Mouse (Mus musculus) hindbrain, embryonic 14.5 days (tissue): ENCODE results near the gene Alkbh4. TPM values are rescaled to one million over a fixed set of nuclear protein-coding genes. Genes with fewer than 3 reads are reported as not detected.
"Not testable (repeated sequence)": the region's sequence is repeated elsewhere in the genome, so short reads cannot be mapped to it uniquely, and the experiment has no call there.

Source experiments
- ATAC-seq: fragments of 200-750 bp; cut with Nextera tagmentation; 2 replicates; pipeline ENCODE4 v1.8.0; 2017; ENCODE audit warnings: moderate number of reproducible peaks, mild to moderate bottlenecking, moderate TSS enrichment, moderate library complexity; ENCODE audit not compliant: low FRiP score
- DNase-seq: peaks from one replicate; pipeline ENCODE4 v3.0.0-alpha.2; 2015; ENCODE audit warnings: low spot score
- H3K27ac ChIP-seq: fragments of 300-500 bp; sonication (generic); 2 replicates; pipeline ENCODE4 v1.5.1; 2014; ENCODE audit warnings: mild to moderate bottlenecking, moderate library complexity
- H3K27me3 ChIP-seq: fragments of 300-500 bp; sonication (generic); 2 replicates; pipeline ENCODE4 v1.6.1; 2014; ENCODE audit warnings: mild to moderate bottlenecking, low read length, mixed read lengths; ENCODE audit not compliant: control insufficient read depth, insufficient read depth
- H3K36me3 ChIP-seq: fragments of 300-500 bp; sonication (generic); replicated peaks from 2 replicates; pipeline ENCODE4 v1.6.1; 2014; ENCODE audit not compliant: control insufficient read depth, insufficient read depth
- H3K4me1 ChIP-seq: fragments of 300-500 bp; sonication (generic); replicated peaks from 2 replicates; pipeline ENCODE4 v1.6.1; 2014; ENCODE audit warnings: antibody characterized with exemption, low read length, mixed read lengths; ENCODE audit not compliant: control insufficient read depth, insufficient read depth
- H3K4me2 ChIP-seq: fragments of 300-500 bp; sonication (generic); replicated peaks from 2 replicates; pipeline ENCODE4 v1.6.1; 2014; ENCODE audit warnings: mild to moderate bottlenecking, moderate library complexity
- H3K4me3 ChIP-seq: fragments of 300-500 bp; sonication (generic); replicated peaks from 2 replicates; pipeline ENCODE4 v1.5.1; 2014; ENCODE audit warnings: mild to moderate bottlenecking, low read length
- H3K9ac ChIP-seq: fragments of 300-500 bp; sonication (generic); 2 replicates; pipeline ENCODE4 v1.6.1; 2014
- H3K9me3 ChIP-seq: fragments of 300-500 bp; sonication (generic); 2 replicates; pipeline ENCODE4 v1.6.1; 2016; ENCODE audit warnings: low read length; ENCODE audit not compliant: control insufficient read depth
- WGBS: fragments of 180-500 bp; shearing (Covaris S2); extraction: QIAGEN DNeasy Blood & Tissue Kit; methylation state at CpG from one replicate; pipeline ENCODE4 v1.1.7; 2014; 5-methylcytosine and 5-hydroxymethylcytosine counted together
- polyA plus RNA-seq: library from polyadenylated mRNA; unstranded; fragments of >200 nt; fragmentation: Nextera tagmentation; extraction: Ambion mirVana; gene quantifications from 2 replicates; pipeline ENCODE4 v1.2.1, GENCODE M21; 2014

Alkbh4 gene
- polyA plus RNA-seq, 1 experiment from 2014 or later = 17.1 TPM

- 87% methylated on average over 5 of the region's 5 CpGs for WGBS
- Histone ChIP-seq H3K36me3 (no peaks in the 10 kb centered on the region), H3K27me3 (no peaks in the 10 kb centered on the region), H3K4me2 (no peak overlapping the region), H3K9me3 (no peaks in the 10 kb centered on the region), H3K27ac (no peak overlapping the region), H3K4me3 (no peak overlapping the region), H3K4me1 (no peaks in the 10 kb centered on the region; the same call in 1 of the 2 replicates), H3K9ac (no peak overlapping the region)
- DNase-seq = peak; percentile 27
- no peak for ATAC-seq
Measured at GRCm38 (mm10) chr5:136104511-136104910, 31.4 kb upstream of the Alkbh4 start.

- 51% methylated on average over 2 of the region's 2 CpGs for WGBS
- H3K36me3 ChIP-seq = no peaks in the 10 kb centered on the region
- H3K9ac ChIP-seq = no peak overlapping the region
- no peaks in the 10 kb centered on the region for H3K4me1 ChIP-seq
- H3K4me3 ChIP-seq = no peak overlapping the region
- no peak overlapping the region for H3K27ac ChIP-seq
- ATAC-seq = no peak
- H3K4me2 ChIP-seq = no peak overlapping the region
- no peaks in the 10 kb centered on the region for H3K27me3 ChIP-seq
- DNase-seq = no peak
- H3K9me3 ChIP-seq = no peaks in the 10 kb centered on the region
Measured at GRCm38 (mm10) chr5:136108486-136108885, 27.5 kb upstream of the Alkbh4 start.

DNA sequence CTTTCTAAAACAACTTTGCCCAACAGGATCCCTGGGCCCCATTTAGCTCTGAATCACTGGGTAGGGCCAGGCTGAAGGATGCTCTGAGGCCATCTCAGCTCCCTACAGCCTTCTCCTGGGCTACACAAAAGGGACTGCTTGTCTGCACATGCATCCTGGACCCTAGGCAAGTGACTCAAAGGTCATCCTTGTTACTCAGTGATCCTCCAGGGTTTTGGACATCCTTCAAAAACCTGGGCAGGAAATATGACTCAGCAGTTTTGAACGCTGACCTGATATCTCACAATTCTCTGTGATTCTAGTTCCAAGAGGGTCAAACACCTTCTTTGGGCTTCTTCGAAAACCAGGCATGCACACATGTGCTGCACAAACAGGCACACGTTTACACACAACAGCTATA is 26.9 kb upstream of the Alkbh4 start:
- H3K9ac ChIP-seq = no peak overlapping the region
- no peaks in the 10 kb centered on the region for H3K36me3 ChIP-seq
- H3K4me3 ChIP-seq = no peak overlapping the region
- ATAC-seq (no peak), DNase-seq (no peak)
- H3K4me2 ChIP-seq = no peak overlapping the region
- 82% methylated on average over 3 of the region's 3 CpGs for WGBS
- H3K27ac ChIP-seq = no peak overlapping the region
- no peaks in the 10 kb centered on the region for H3K27me3 ChIP-seq
- no peaks in the 10 kb centered on the region for H3K9me3 ChIP-seq
- no peaks in the 10 kb centered on the region for H3K4me1 ChIP-seq

- not testable (repeated sequence) for H3K27ac ChIP-seq, ATAC-seq, H3K4me2 ChIP-seq, H3K36me3 ChIP-seq, H3K9ac ChIP-seq, H3K9me3 ChIP-seq, H3K4me3 ChIP-seq, DNase-seq, H3K27me3 ChIP-seq
- H3K4me1 ChIP-seq = peaks cover 14% of the 10 kb centered on the region
- 42% methylated on average over 4 of the region's 4 CpGs for WGBS
Measured at GRCm38 (mm10) chr5:136113546-136113945, 22.4 kb upstream of the Alkbh4 start.

- ATAC-seq (peak; percentile 96), DNase-seq (peak; percentile 99)
- Histone ChIP-seq H3K9ac (peak within 1 kb of the TSS; percentile 85), H3K4me2 (peak within 1 kb of the TSS; percentile 68), H3K4me3 (peak within 1 kb of the TSS; percentile 84), H3K9me3 (no peaks in the 10 kb centered on the region), H3K27ac (peak within 1 kb of the TSS; percentile 73), H3K4me1 (peaks cover 14% of the 10 kb centered on the region), H3K36me3 (peaks cover 23% of the 10 kb centered on the region), H3K27me3 (no peaks in the 10 kb centered on the region)
- 3% methylated on average over 42 of the region's 42 CpGs for WGBS
Measured at GRCm38 (mm10) chr5:136115891-136116783, 19.8 kb upstream of the Alkbh4 start, which contains the start of gene Polr2j. Polr2j (plus strand) TSS chr5:136116631.

- Histone ChIP-seq H3K36me3 (peaks cover 29% of the 10 kb centered on the region), H3K27ac (peak overlapping the region; percentile 73), H3K27me3 (no peaks in the 10 kb centered on the region), H3K4me3 (peak overlapping the region; percentile 84), H3K9me3 (no peaks in the 10 kb centered on the region), H3K4me1 (peaks cover 14% of the 10 kb centered on the region), H3K9ac (peak overlapping the region; percentile 85), H3K4me2 (peak overlapping the region; percentile 68)
- 0% methylated on average over 22 of the region's 22 CpGs for WGBS
- DNase-seq (no peak), ATAC-seq (peak; percentile 51; the same call in 1 of the 2 replicates)
Measured at GRCm38 (mm10) chr5:136116784-136117112, 19.2 kb upstream of the Alkbh4 start.

DNA sequence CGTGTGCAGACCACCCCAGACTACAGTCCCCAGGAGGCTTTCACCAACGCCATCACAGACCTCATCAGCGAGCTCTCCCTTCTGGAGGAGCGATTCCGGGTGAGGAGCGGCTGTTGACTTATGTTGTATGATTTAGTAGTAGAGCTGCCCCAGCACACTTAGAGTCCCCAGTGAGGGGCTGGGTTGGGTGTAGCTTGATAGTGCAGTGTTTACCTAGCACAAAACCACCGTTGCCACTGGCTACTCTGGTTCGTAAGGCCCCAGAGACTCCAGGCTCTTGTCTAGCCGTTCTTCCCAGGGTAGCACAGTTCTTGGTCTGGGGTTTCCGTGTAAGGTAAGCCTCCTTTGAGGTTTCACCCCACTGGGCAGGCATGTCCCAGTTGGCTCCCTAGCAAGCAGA is 13.8 kb upstream of the Alkbh4 start:
- Histone ChIP-seq H3K9ac (no peak overlapping the region), H3K4me2 (no peak overlapping the region), H3K36me3 (peaks cover 75% of the 10 kb centered on the region), H3K4me1 (peaks cover 6% of the 10 kb centered on the region), H3K4me3 (no peak overlapping the region), H3K9me3 (no peaks in the 10 kb centered on the region), H3K27me3 (no peaks in the 10 kb centered on the region), H3K27ac (no peak overlapping the region)
- WGBS = 92% methylated on average over 10 of the region's 10 CpGs
- DNase-seq = no peak
- ATAC-seq = no peak

GRCm38 (mm10) chr5:136136292-136136990 is 495 bp downstream of the Alkbh4 start:
- Histone ChIP-seq H3K27me3 (no peaks in the 10 kb centered on the region), H3K27ac (no peak overlapping the region), H3K4me2 (peak overlapping the region; percentile 80), H3K4me3 (peak overlapping the region; percentile 78), H3K4me1 (peaks cover 16% of the 10 kb centered on the region), H3K9me3 (no peaks in the 10 kb centered on the region), H3K9ac (peak overlapping the region; percentile 64), H3K36me3 (peaks cover 47% of the 10 kb centered on the region)
- 8% methylated on average over 20 of the region's 20 CpGs for WGBS
- ATAC-seq (no peak), DNase-seq (no peak)

GRCm38 (mm10) chr5:136137658-136138274 is 1.8 kb downstream of the Alkbh4 start:
- Histone ChIP-seq H3K4me3 (no peak overlapping the region), H3K9ac (no peak overlapping the region), H3K9me3 (no peaks in the 10 kb centered on the region), H3K4me1 (peaks cover 16% of the 10 kb centered on the region), H3K36me3 (peaks cover 46% of the 10 kb centered on the region), H3K4me2 (no peak overlapping the region), H3K27me3 (no peaks in the 10 kb centered on the region), H3K27ac (no peak overlapping the region)
- no peak for ATAC-seq
- peak; percentile 47 for DNase-seq
- WGBS = 75% methylated on average over 13 of the region's 13 CpGs
